Mouse (Mus musculus): ENCODE results near the gene Ralgapa2. TPM values are rescaled to one million over a fixed set of nuclear protein-coding genes. Genes with fewer than 3 reads are reported as not detected.

Gene Ralgapa2
- total and polyA plus RNA-seq, 3 experiments, result 9.2 to 9.6 TPM; not detected in 1

GRCm38 (mm10) chr2:146444009-146444408 is 68.1 kb downstream of the Ralgapa2 start:
- DNase-seq (ENCODE audit: low read depth, low spot score), result no peak
- Histone ChIP-seq H3K4me3 (ENCODE audit: control insufficient read depth in 1 of 2, insufficient read depth in 1 of 2, low read depth in 2 of 2, low read length in 2 of 2) (no peak overlapping the region), H3K79me2 (ENCODE audit: control insufficient read depth, insufficient read depth, low read length, poor library complexity) (no peaks in the 10 kb centered on the region), H3K9me3 (replicated peaks; ENCODE audit: insufficient read depth, low read length) (no peaks in the 10 kb centered on the region), H3K4me1 (ENCODE audit: control insufficient read depth in 1 of 2, insufficient read depth in 2 of 2, low read length in 2 of 2) (no peaks in the 10 kb centered on the region), H3K36me3 (ENCODE audit: control insufficient read depth in 1 of 2, insufficient read depth in 2 of 2, low read length in 2 of 2) (peaks cover 0 to 1% of the 10 kb centered on the region in 2 experiments; a peak in 1 of 4 replicates), H3K9ac (ENCODE audit: control insufficient read depth, low read depth, low read length, poor library complexity, severe bottlenecking) (no peak overlapping the region), H3K27me3 (ENCODE audit: control insufficient read depth in 1 of 2, insufficient read depth in 2 of 2, low read length in 2 of 2) (no peaks in the 10 kb centered on the region), H3K27ac (ENCODE audit: control insufficient read depth, low read depth, low read length) (no peak overlapping the region)
- TF ChIP-seq CHD1 (IDR thresholded peaks at IDR 0.05; ENCODE audit: low read depth, low read length) (no peak), MEF2A (IDR thresholded peaks at IDR 0.05; ENCODE audit: extremely low read depth, insufficient replicate concordance, low read depth, low read length, poor library complexity, severe bottlenecking) (no peak), MAFK (IDR thresholded peaks at IDR 0.05; ENCODE audit: borderline replicate concordance, low read depth, low read length) (no peak), MAZ (IDR thresholded peaks at IDR 0.05; ENCODE audit: low read depth, low read length) (no peak), MYB (IDR thresholded peaks at IDR 0.05; ENCODE audit: low read depth, low read length) (no peak), CHD2 (IDR thresholded peaks at IDR 0.05; ENCODE audit: low read length) (no peak), POLR2AphosphoS5 (IDR thresholded peaks at IDR 0.05; ENCODE audit: borderline replicate concordance, low read depth, low read length) (no peak), MAX (IDR thresholded peaks at IDR 0.05; ENCODE audit: low read length) (no peak)

- H3K27me3 ChIP-seq (ENCODE audit: control insufficient read depth in 1 of 2, insufficient read depth in 2 of 2, low read length in 2 of 2), result no peaks in the 10 kb centered on the region
- H3K79me2 ChIP-seq (ENCODE audit: control insufficient read depth, insufficient read depth, low read length, poor library complexity), result no peaks in the 10 kb centered on the region
- no peak for TF ChIP-seq UBTF (IDR thresholded peaks at IDR 0.05; ENCODE audit: borderline replicate concordance, insufficient read depth, low read depth, low read length)
- TF ChIP-seq ELF1 (IDR thresholded peaks at IDR 0.05; ENCODE audit: low read depth, low read length), result no peak
- TF ChIP-seq E2F4 (IDR thresholded peaks at IDR 0.05; ENCODE audit: borderline replicate concordance, low read depth, low read length), result no peak
- TF ChIP-seq CTCF (IDR thresholded peaks at IDR 0.05 in 2 of 3, conservative IDR thresholded peaks at IDR 0.05 in 1 of 3; ENCODE audit: control insufficient read depth in 1 of 3, insufficient read depth in 1 of 3, low read depth in 2 of 3, low read length in 3 of 3, poor library complexity in 1 of 3, severe bottlenecking in 1 of 3), result no peak
- no peak for TF ChIP-seq TAL1 (IDR thresholded peaks at IDR 0.05; ENCODE audit: low read length)
- no peak for TF ChIP-seq NELFE (IDR thresholded peaks at IDR 0.05; ENCODE audit: low read depth, low read length)
- no peak for TF ChIP-seq EP300 (IDR thresholded peaks at IDR 0.05; ENCODE audit: low read depth in 1 of 2, low read length in 2 of 2)
- TF ChIP-seq MEF2A (IDR thresholded peaks at IDR 0.05; ENCODE audit: extremely low read depth, insufficient replicate concordance, low read depth, low read length, poor library complexity, severe bottlenecking), result no peak
- no peak for TF ChIP-seq POLR2AphosphoS5 (IDR thresholded peaks at IDR 0.05; ENCODE audit: borderline replicate concordance, low read depth, low read length)
- no peak for TF ChIP-seq POLR2AphosphoS2 (IDR thresholded peaks at IDR 0.05; ENCODE audit: low read length)
- no peak for TF ChIP-seq RCOR1 (IDR thresholded peaks at IDR 0.05; ENCODE audit: low read depth, low read length)
- TF ChIP-seq USF2 (IDR thresholded peaks at IDR 0.05; ENCODE audit: borderline replicate concordance in 1 of 2, insufficient read depth in 1 of 2, low read depth in 1 of 2, low read length in 2 of 2), result no peak
- no peak for TF ChIP-seq MYB (IDR thresholded peaks at IDR 0.05; ENCODE audit: low read depth, low read length)
- TF ChIP-seq MAX (IDR thresholded peaks at IDR 0.05; ENCODE audit: low read length), result no peak
- TF ChIP-seq POLR2A (IDR thresholded peaks at IDR 0.05; ENCODE audit: control insufficient read depth in 1 of 2, insufficient read depth in 1 of 2, low read depth in 1 of 2, low read length in 2 of 2, poor library complexity in 1 of 2), result no peak
- TF ChIP-seq ZC3H11A (IDR thresholded peaks at IDR 0.05; ENCODE audit: low read depth, low read length), result no peak
- H3K36me3 ChIP-seq (ENCODE audit: control insufficient read depth in 1 of 2, insufficient read depth in 2 of 2, low read length in 2 of 2), result peaks cover 0 to 1% of the 10 kb centered on the region in 2 experiments; a peak in 1 of 4 replicates
- H3K9ac ChIP-seq (ENCODE audit: control insufficient read depth, low read depth, low read length, poor library complexity, severe bottlenecking), result no peak overlapping the region
- H3K9me3 ChIP-seq (replicated peaks; ENCODE audit: insufficient read depth, low read length), result no peaks in the 10 kb centered on the region
- H3K4me1 ChIP-seq (ENCODE audit: control insufficient read depth in 1 of 2, insufficient read depth in 2 of 2, low read length in 2 of 2), result no peaks in the 10 kb centered on the region
- DNase-seq (ENCODE audit: low read depth, low spot score), result no peak
- H3K27ac ChIP-seq (ENCODE audit: control insufficient read depth, low read depth, low read length), result no peak overlapping the region
- H3K4me3 ChIP-seq (ENCODE audit: control insufficient read depth in 1 of 2, insufficient read depth in 1 of 2, low read depth in 2 of 2, low read length in 2 of 2), result no peak overlapping the region
Measured at GRCm38 (mm10) chr2:146443291-146443875, 68.8 kb downstream of the Ralgapa2 start.
